Mouse (Mus musculus) lung, adult 2 months (tissue): ENCODE measurements around the gene Tst.

Experiments
- CTCF ChIP-seq: fragments of 200-500 bp; IDR thresholded peaks from 2 replicates; pipeline ENCODE4 v1.5.1; 2011; ENCODE audit warnings: mild to moderate bottlenecking, low read length, control low read depth; ENCODE audit not compliant: insufficient read depth
- POLR2A ChIP-seq: fragments of 200-500 bp; IDR thresholded peaks from 2 replicates; pipeline ENCODE4 v1.6.1; 2011; ENCODE audit warnings: low read depth, mild to moderate bottlenecking, control low read depth, low read length, borderline replicate concordance; ENCODE audit errors: extremely low read depth

DNA sequence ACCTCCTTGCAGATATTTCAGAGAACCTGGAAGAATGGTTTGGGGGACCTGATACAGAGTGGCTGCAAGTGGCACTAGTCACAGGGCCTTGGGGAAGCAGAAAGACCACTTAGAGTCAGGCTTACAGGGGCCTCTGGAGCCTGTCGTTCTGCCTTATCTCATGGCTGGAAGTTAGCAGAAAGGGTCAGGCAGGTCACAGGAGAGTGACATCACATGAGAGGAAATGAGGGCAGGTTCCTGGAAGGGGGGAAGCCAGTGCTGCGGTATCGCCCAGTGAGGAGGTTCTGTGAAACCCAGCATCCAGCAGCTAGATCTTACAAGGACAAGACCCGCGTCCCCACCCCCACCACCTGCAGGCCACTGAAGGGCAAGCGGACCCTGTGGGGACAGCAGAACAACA, 43.4 kb upstream of the Tst start:
- TF ChIP-seq POLR2A: no peak
- TF ChIP-seq CTCF: no peak
